Mouse (Mus musculus): ENCODE data around the gene Stat3.

Gene Stat3

DNA sequence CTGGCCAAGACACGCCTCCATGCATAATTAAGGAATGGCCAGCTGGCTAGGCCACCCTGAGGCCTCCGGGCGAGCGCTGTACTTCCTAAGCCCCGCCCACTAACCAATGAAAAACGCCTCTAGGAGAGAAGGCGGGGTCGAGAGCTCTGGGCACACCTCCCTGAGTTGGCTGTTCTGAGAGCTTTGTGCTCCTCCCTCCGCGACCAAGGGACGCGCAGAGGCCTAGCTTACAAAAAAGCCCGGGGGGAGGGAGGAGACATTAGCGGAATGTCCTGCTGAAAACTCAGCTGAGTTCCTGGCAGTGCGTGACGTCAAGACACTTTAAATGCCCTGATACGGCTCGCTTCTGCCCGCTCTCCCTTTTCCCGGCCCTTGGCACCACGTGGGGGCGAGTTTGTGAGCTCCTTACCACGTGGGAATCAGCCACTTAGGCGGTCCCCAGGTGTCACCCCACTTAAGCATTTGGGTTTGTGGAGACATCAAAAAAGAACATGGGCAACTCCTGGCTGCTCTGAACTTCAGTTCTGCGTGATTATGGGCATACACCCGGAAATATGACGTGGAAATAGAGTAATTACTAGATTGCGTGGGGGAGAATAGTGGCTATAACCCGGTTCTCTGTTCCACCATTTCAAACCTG, at the start of gene Stat3:
Stat3 (minus strand) TSS at position 29 of the 640 bp plus-strand sequence.
- DNase-seq: peak; percentile 100

DNA sequence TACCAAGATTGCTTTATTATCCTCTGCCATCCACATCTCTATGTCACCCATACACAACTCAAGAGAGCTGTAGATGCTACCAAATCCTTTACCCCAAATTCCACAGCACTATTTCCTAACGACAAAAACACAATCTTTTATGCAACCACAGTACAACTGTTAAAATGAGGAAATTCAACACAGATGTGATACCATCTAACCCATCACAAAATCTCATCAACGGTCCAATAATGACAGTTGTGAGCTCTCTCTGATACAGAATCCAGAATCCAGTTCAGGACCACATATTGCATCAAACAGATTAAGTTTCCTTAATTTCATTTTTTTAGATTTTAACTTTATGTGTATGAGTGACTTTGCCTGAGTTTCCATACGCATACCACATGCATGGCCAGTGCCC, 49.3 kb upstream of the Stat3 start:
- DNase-seq: no peak

DNA sequence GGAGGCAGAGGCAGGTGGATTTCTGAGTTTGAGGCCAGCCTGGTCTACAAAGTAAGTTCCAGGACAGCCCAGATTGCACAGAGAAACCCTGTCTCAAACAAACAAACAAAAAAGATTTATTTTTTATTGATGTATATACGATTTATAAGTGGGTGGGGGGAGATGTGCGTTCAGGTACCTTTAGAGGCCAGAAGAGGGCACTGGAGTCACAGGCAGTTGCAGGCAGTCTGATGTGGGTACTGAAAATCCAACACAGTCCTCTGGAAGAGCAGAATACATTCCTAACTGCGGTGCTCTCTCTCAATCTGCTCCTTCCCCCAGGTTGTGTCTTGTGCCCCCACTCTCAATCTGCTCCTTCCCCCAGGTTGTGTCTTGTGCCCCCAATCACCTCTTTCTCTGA, 46.3 kb upstream of the Stat3 start:
- no peak for DNase-seq

DNA sequence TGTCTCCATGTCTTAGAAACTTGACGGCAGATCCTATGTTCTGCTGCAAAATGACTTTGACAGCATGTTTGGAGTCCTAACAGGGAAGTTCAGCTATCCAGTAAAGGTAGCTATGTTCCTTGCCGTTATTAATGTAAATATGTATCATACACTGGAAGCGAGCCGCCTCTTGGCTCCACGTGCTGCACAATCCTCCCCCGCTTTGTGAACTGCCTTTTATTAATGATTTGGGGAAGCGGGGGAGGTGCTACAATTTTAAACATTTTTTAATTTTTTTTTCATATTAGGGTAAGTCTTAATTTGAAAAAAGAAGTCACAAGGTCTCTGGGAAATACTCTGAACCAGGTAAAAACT, 44.4 kb upstream of the Stat3 start:
- DNase-seq: no peak

DNA sequence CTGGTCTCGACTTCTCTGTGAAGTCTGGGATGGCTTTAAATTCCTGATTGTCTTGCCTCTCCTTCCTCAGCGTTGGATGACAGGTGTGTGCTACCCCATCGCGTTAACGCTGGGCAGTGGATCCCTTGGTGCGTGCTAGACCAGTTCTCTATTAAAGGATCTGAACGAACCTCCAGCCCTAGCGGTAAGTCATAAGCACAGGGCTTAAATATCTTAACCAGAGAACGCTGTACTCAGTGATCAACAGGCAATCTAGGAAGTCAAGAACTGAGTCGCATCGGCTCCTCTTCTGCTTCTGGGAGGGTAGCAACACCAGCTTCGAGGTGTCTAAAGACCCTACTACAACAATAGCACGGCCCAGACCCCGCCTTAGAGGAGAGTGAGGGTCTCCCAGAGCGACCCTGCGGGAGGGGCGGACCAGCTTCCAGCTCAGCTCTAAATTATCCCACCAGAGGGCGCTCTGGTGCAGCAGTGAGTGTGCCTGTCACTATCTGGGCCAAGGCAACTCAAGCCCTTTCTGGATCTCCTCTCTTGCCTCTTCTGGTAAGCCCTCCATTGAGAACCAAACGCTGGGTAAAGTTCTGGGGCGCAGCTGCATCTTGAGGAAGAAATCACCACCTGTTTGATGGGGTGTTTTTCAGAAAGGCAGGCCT, 43.9 kb upstream of the Stat3 start:
- peak; percentile 83 for DNase-seq

DNA sequence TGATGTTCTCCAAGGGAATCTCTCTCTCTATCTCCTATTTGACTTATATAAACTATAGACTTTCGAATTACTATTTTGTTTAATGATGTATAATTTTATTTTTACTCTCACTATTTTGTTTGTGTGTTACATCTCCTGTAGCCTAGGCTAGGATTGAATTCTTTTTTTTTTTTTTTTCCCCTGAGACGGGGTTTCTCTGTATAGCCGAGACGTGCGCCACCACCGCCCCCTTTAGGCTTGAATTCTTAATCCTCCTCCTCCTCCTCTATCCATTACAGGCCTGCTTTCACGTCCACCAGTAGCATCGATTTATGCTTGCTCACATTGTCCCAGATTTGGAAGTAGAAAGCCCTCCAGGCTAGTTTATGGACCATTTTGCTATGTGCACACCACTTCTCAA, 42.7 kb upstream of the Stat3 start:
- DNase-seq: no peak

DNA sequence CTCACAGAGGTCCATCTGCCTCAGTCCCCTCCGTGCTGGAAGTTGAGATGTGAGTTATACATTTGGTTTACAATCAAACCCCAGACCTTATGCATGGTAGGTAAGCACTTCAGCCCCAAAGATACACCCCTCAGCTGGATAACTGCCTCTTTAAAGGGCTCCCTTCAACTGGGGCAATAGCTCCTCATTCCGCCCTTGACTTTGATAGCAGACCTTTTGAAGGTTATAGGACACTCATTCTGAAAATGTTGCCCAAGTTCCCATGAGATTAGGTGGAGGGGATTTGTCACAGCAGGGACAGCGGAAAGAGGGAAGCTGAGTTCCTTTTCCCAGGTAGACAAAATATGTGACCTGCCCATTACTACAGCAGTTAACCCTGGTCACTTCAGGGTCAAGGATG, 41.9 kb upstream of the Stat3 start:
- DNase-seq: no peak

DNA sequence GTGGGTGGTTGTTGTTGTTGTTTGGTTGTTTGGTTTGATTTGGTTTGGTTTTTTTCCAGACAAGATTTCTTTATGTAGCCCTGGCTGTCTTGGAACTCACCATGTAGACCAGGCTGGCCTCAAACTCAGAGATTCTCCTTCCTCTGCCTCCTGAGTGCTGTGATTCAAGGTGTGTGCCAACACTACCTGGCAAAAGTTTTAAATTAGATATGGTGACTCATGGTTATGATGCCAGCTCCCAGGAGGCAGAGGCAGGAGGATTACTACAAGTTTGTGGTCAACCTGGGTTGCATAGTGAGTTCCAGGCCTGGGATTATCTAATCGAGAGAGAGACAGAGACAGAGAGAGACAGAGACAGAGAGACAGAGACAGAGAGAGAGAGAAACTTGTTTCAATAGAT, 41.1 kb upstream of the Stat3 start:
- DNase-seq: no peak

DNA sequence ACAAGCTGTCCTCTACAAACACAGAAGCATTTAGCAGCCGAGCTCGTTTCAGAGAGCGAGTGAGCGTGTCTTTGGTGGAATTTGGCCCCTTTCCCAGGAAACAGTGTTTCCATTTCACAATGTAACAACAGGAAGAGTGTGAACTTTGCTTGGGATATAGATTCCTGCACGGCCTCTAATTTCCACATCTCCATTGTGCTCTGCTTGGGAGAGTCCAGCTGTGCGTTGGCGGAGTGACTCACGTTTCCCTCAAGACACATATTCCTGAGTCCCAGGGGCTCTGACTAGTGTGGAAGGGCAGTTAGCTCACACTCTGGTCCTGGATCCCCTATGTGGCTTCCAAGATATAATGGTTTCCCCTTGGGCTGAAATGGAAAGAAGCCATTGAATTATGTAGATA, 40.5 kb upstream of the Stat3 start:
- no peak for DNase-seq

DNA sequence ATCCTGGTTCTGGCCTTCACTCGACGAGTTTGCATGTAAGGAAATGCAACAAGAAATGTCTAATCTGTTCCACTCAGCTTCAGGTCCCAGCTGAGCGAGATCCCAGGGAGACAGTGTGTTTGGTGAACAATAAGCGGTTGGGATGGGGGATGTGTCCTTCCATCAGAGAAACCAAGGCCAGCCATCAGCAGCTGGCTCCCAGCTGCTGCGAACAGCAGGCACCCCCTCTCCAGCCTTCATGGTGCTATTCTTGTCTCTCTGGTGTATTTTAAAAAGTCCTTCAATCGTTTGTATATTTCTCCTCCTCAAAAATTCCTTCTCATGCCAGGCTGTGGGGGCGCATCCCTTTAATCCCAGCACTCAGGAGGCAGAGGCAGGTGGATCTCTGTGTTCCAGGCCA, 35.9 kb upstream of the Stat3 start:
- no peak for DNase-seq

DNA sequence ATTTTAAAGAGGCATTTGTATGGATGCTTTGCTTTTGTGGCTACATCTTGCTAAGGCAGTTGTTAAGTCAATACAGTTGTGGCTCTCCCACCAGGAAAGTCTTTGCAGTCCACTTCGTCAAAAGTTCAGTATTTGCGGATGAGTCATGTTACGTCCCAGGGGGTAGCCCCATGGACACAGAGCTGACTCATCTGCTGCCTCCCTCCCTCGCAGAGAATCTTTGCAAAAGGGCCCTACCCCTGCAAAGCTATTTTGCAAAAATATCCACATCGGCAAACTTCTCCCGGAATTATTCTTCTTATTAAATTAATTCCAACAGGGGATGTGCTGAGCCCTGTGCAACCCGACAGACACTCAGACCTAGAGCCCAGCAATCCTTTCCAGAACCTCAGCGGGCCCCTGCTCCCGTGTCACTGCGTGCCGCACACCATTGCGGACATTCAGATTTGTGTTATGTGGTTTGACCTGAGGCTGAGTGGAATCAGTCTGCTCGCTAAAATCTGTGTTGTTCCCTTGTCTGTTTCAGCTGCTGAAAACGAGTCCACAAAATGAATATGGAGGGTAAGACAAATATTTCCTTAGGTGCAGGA, 35.1 kb upstream of the Stat3 start:
- DNase-seq: no peak

DNA sequence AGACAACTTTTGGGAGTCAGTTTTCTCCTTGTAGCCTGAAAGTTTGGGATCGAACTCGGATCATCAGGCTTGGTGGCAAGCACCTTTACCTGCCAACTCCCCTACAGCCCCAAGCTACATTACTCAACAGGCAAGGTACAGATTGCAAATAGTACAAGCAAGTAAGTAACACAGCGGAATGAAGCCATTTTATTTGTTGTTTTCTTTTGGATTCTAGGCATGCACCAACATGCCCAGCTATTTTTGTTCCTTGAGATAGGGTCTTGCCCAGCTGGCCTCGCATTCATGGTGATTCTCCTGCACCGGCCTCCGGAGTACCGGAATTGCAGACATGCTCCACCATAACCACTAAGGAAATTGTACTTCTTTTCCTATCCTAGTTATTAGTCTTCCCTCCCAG, 33.9 kb upstream of the Stat3 start:
- no peak for DNase-seq

DNA sequence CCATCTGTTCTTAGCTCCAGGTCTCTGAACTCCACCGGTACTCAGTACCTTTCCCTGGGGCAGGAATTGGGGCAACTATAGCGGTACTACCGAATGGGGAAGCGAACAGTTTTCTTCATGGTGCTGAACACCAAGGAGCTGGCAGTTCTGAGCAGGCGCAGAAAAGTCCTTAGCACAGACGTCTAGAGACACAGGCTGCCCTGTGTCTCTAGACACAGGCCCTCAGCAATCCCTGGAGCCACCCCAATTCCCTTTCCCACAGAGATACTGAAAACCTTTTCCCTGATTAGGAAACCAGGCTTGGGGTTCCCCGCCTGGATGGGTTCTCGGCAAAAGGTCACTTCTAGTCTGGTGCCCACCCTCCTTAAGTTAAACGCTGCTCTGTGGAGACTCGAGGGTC, 32.1 kb upstream of the Stat3 start:
- no peak for DNase-seq

DNA sequence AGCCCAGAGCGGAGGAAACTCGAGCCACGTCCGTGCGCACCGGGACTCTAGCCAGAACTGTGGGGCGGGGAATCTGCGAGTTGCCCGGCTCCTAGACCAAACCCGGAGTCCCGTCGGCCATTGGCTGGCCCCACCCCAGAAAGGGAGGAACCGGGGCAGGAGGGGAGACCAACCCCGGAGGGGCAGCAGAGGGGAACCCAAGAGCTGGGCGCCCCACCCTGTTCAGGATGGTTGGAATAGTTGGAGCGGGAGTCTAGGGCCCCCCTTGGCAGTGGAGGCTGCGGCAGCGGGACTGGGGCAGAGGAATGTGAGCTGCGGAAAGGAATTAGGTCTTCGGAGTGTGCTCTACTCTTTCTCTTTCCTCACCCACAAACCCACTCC, 31.2 kb upstream of the Stat3 start, which contains the start of gene Cavin1:
Cavin1 (minus strand) TSS at position 331 of the 381 bp plus-strand sequence.
- DNase-seq: peak; percentile 66

DNA sequence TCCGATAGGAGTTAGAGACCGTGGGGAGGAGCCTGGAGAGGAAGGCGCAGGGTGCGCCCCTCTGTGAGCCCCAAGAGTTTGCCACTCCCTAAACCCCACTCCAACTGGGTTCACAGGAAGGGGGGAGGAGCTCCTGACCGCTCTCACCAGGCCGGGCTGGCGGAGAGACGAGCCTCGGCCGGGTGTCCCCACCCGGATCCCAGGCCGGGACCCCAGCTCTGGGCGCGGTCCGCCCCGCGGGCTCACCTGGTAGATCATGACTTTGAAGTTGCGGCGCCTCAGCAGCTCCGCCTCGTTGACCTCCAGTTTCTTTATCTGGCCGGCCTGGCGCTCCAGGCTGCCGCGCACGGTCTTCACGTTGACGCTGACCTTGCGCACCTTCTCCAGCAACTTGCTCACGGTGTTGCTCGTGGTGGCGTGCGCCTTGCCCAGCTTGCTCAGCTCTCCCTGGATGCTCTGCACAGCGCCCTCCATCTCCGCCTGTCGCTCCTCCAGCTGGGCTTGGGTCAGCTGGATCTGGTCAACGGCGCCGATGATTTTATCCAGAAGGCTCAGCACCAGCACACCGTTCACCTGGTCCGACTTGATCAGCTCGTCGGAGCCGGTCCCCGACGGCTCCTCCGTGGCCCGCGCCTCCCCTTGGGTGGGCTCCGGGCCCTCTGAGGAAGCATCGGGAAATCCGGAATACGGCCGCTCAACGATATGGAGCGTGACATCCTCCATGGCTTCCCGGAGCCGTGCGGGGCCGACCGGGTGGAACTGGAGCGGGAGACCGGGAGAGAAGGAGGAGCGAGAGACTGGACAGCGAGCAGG, 30.6 kb upstream of the Stat3 start:
- no peak for DNase-seq

DNA sequence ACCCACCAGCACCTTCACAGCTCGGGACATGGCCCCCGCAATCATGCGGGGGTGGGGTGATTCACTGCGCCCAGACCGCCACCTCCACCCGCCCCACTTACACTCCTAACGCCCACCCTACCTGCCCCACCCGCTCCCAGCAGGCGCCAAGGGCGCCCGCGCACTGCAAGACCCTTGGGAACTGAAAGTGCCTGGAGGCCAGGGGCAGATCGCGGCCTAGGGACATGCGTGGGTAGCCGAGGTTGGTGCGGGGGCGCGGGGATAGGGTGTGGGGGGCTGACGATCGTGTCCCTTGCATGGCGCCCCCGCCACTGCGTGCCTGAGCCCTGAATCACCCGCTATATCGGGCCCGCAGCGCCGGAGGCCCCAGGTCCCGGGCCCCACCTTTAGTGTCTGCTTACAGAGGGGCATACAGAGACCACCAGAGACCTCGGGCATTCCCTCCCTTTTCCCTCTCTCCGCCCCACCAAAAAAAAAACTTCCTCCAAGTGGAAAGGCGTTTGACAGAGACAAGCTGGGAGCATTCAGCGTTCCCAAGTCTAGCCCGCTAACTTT, 29.9 kb upstream of the Stat3 start:
- no peak for DNase-seq

DNA sequence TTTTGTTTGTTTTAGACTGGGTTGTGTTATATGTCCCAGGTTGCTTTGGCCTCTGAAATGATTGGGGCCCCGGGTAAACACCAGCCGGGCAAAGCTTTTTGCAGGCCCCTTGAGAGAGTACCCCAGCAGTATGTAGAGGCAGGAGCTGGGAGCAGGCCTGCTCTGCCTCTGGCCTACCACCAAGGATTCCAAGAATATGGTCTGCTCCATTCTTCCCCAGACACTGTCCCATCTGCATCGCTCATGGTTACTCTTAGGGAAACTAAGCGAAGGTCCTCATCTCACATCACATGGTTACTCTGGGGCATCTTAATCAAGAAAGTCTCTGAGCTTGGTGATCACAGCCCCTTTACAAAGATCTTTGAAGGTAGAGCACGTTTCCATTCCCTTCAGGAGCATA, 29.2 kb upstream of the Stat3 start:
- no peak for DNase-seq

DNA sequence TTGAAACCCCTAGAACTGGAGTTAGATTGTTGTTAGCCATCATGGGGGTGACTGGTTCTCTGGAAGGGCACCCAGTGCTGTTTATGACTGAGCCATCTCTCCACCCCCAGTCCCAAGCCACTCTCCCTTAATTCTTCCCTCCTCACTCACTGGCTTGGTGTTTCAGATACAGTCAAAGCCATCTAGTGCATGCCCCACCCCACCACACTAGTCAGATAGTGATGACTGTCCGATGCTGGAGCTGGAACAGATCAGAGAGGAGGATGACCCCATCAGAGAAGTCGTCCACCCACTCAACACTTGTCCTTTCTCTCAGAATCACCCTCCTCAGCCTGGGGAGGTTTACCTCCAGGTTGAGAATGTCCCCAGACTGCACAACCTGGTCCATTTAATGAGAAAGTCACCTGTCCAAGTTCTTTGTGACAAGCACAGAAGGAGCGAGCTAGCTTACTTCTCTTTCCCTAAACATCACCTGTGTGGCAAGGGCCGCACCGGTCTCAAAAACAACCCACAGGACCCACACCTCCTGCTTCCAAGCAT, 28.6 kb upstream of the Stat3 start:
- DNase-seq: no peak

DNA sequence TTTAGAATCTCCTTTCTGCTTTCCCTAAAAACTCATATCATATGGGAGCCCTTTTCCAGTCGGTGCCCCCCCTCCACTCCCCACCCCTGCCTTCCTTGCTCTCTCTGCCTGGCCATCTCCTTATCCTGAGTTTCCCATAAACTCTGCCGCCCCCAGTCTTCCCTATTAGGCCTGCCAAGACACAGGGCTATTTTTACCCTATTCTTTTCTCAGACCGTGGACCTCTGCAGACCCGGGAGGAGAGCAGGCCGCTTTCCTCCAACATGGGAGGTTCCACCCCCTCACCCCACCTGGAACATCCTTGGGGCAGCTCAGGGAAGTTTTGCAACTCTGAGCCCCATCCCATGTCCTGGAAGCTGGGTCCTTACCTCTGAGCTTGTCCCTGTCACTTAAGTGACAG, 28.0 kb upstream of the Stat3 start:
- no peak for DNase-seq

DNA sequence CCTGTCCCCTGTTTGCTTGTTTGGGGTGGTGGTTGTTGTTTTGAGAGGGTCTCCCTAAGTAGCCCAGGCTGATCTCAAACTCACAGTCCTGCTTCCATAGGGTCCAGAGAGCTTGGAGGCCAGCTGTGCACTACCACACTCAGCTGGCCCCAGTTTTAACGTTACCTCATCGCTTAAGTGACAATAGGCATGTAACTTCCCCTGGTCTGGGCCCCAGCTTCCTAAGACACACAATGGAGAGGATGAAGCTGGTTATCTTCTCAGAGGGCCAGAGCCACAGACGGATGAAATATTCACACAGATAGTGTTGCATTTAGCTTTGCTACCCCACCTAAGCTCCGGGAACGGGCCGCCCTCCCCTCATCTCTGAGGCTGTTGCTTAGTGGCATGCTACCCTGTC, 26.4 kb upstream of the Stat3 start:
- DNase-seq: no peak

DNA sequence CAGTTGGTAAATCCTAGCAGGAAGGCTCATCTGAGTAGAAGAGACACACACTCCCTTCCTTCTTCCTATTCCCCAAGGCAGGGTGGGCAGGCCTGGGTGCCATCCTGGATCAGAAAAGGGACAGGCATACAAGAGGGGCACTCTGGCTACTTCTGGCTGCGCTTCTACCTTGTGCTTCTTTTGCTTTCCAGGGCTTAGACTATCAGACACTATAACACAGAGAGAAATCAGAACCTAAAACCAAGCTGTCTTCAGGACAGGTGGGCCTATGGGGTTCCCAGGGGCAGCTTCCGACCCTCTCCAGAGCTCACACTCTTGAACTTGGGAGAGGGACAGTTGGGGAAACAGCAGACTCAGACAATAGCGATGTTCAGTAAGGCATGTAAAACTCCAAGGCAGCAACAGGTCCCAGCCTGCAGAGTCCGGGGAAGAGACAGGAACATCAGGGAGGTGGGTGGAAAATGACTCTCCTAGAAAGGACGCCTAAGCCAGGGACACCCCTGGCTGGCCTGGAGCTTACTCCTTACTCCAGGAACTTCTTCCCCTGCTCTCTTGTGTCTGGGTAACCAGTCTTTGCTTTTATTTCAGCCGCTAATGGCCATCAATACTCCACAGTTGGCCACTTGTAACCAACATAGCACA, 25.7 kb upstream of the Stat3 start:
- no peak for DNase-seq

DNA sequence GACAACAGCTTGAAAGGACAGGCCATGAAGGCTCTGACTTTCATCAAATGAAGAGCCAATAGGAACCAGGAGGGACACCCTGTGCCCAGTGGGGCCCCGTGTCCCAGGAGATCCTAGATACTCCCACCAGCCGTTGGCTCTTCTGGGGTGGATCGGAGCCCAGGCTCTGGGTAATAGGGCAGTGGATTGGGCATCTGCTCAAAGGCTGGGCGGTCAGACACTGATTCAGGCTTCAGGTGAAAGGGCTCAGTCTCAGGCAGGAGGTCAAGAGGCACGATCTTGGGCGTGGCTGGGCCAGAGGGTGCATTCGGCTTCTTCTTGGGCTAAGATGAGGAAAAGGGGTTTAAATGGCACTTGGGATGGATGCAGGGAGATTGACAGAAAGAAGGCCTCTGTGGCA, 24.8 kb upstream of the Stat3 start:
- DNase-seq: no peak

DNA sequence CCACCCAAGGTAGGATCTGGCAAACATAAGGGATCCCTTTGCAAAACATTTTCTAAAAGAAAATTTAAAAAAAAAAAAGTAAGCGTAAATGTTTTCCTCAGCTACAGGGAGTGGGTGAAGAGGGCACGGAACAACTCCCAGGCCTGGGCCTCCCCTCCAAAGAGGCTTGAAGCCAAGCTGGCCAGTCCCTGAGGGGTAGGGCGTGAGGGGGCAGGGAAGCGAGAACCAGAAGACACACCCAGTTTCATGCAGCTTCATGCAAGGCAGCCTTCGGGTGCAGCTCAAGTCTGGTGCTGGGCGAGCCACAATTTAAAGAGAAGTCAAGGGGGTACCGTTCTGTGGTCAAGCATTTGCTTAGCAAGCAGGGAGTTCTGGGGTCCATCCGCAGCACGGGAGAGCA, 24.3 kb upstream of the Stat3 start:
- DNase-seq: no peak
